Mouse (Mus musculus) neural tube, embryonic 11.5 days (tissue): ENCODE measurements around the gene Pi4k2a. TPM values are rescaled to one million over a fixed set of nuclear protein-coding genes. Genes with fewer than 3 reads are reported as not detected.

Source experiments
- ATAC-seq: fragments of 200-750 bp; cut with Nextera tagmentation; 2 replicates; pipeline ENCODE4 v1.8.0; 2017; ENCODE audit warnings: moderate number of reproducible peaks, mild to moderate bottlenecking, moderate TSS enrichment, moderate library complexity; ENCODE audit not compliant: insufficient read depth, low FRiP score, low TSS enrichment
- DNase-seq: peaks from one replicate; pipeline ENCODE4 v3.0.0-alpha.2; 2015; ENCODE audit warnings: low spot score
- H3K27ac ChIP-seq: fragments of 300-500 bp; sonication (generic); 2 replicates; pipeline ENCODE4 v1.5.1; 2014; ENCODE audit warnings: low read depth, mild to moderate bottlenecking, low read length
- H3K27me3 ChIP-seq: fragments of 300-500 bp; sonication (generic); 2 replicates; pipeline ENCODE4 v1.6.1; 2014; ENCODE audit warnings: mild to moderate bottlenecking, low read length, mixed read lengths; ENCODE audit not compliant: control insufficient read depth, insufficient read depth
- H3K36me3 ChIP-seq: fragments of 300-500 bp; sonication (generic); 2 replicates; pipeline ENCODE4 v1.6.1; 2014; ENCODE audit warnings: mild to moderate bottlenecking, low read length, moderate library complexity, mixed read lengths; ENCODE audit not compliant: control insufficient read depth, insufficient read depth
- H3K4me1 ChIP-seq: fragments of 300-500 bp; sonication (generic); 2 replicates; pipeline ENCODE4 v1.6.1; 2014; ENCODE audit warnings: low read length, mixed read lengths; ENCODE audit not compliant: control insufficient read depth, insufficient read depth
- H3K4me2 ChIP-seq: fragments of 300-500 bp; sonication (generic); 2 replicates; pipeline ENCODE4 v1.6.1; 2014; ENCODE audit warnings: low read depth, mild to moderate bottlenecking, moderate library complexity
- H3K4me3 ChIP-seq: fragments of 300-500 bp; sonication (generic); 2 replicates; pipeline ENCODE4 v1.5.1; 2014; ENCODE audit warnings: low read depth, low read length
- H3K9ac ChIP-seq: fragments of 300-500 bp; sonication (generic); 2 replicates; pipeline ENCODE4 v1.6.1; 2014; ENCODE audit warnings: mild to moderate bottlenecking, low read length
- H3K9me3 ChIP-seq: fragments of 300-500 bp; sonication (generic); 2 replicates; pipeline ENCODE4 v1.6.1; 2016; ENCODE audit warnings: low read length; ENCODE audit not compliant: control insufficient read depth
- WGBS: fragments of 180-500 bp; shearing (Covaris S2); extraction: QIAGEN DNeasy Blood & Tissue Kit; methylation state at CpG from one replicate; pipeline ENCODE4 v1.1.7; 2014; 5-methylcytosine and 5-hydroxymethylcytosine counted together
- polyA plus RNA-seq: library from polyadenylated mRNA; unstranded; fragments of >200 nt; fragmentation: Nextera tagmentation; extraction: Ambion mirVana; gene quantifications from 2 replicates; pipeline ENCODE4 v1.2.1, GENCODE M21; 2014

Gene Pi4k2a
- polyA plus RNA-seq, 1 experiment from 2014 or later = 29.6 TPM

- Histone ChIP-seq H3K27me3 (no peaks in the 10 kb centered on the region), H3K4me1 (peaks cover 10% of the 10 kb centered on the region; the same call in 1 of the 2 replicates), H3K9me3 (no peaks in the 10 kb centered on the region), H3K4me2 (peak overlapping the region; percentile 46), H3K9ac (no peak overlapping the region), H3K36me3 (no peaks in the 10 kb centered on the region), H3K4me3 (peak overlapping the region; percentile 93; the same call in 1 of the 2 replicates), H3K27ac (no peak overlapping the region)
- WGBS = 28% methylated on average over 14 of the region's 14 CpGs
- ATAC-seq (no peak), DNase-seq (peak; percentile 34)
These were observed 1.0 kb upstream of the Pi4k2a start for GRCm38 (mm10) chr19:42089103-42089747.

GRCm38 (mm10) chr19:42090637-42091141 is 419 bp downstream of the Pi4k2a start:
- no peaks in the 10 kb centered on the region for H3K9me3 ChIP-seq
- peak overlapping the region; percentile 80 for H3K27ac ChIP-seq
- WGBS = under 1% methylated on average over 43 of the region's 52 CpGs
- H3K9ac ChIP-seq = peak overlapping the region; percentile 88
- peaks cover 10% of the 10 kb centered on the region; the same call in 1 of the 2 replicates for H3K4me1 ChIP-seq
- no peaks in the 10 kb centered on the region for H3K27me3 ChIP-seq
- DNase-seq = no peak
- no peaks in the 10 kb centered on the region for H3K36me3 ChIP-seq
- ATAC-seq = peak; percentile 76
- peak overlapping the region; percentile 93 for H3K4me3 ChIP-seq
- H3K4me2 ChIP-seq = peak overlapping the region; percentile 86

GRCm38 (mm10) chr19:42099406-42099805 is 9.1 kb downstream of the Pi4k2a start:
- Histone ChIP-seq H3K4me3 (no peak overlapping the region), H3K4me1 (no peaks in the 10 kb centered on the region), H3K27me3 (no peaks in the 10 kb centered on the region), H3K36me3 (0 out of 2 replicates have a peak, but pooled peaks cover 3% of the 10 kb centered on the region), H3K27ac (no peak overlapping the region), H3K9ac (no peak overlapping the region), H3K4me2 (no peak overlapping the region), H3K9me3 (no peaks in the 10 kb centered on the region)
- 87% methylated on average over 3 of the region's 3 CpGs for WGBS
- DNase-seq = no peak
- ATAC-seq = no peak

GRCm38 (mm10) chr19:42104681-42105080 is 14.4 kb downstream of the Pi4k2a start:
- Histone ChIP-seq H3K9me3 (no peaks in the 10 kb centered on the region), H3K36me3 (0 out of 2 replicates have a peak, but pooled peaks cover 3% of the 10 kb centered on the region), H3K27me3 (no peaks in the 10 kb centered on the region), H3K27ac (no peak overlapping the region), H3K4me1 (no peaks in the 10 kb centered on the region), H3K4me2 (no peak overlapping the region), H3K9ac (no peak overlapping the region), H3K4me3 (no peak overlapping the region)
- no peak for DNase-seq
- no peak for ATAC-seq
- 95% methylated on average over 9 of the region's 9 CpGs for WGBS

- H3K27me3 ChIP-seq = no peaks in the 10 kb centered on the region
- H3K27ac ChIP-seq = no peak overlapping the region
- no peak overlapping the region for H3K4me3 ChIP-seq
- H3K9me3 ChIP-seq = no peaks in the 10 kb centered on the region
- no peak overlapping the region for H3K9ac ChIP-seq
- DNase-seq (no peak), ATAC-seq (no peak)
- no peaks in the 10 kb centered on the region for H3K4me1 ChIP-seq
- no peak overlapping the region for H3K4me2 ChIP-seq
- WGBS = 92% methylated on average over 4 of the region's 4 CpGs
- H3K36me3 ChIP-seq = peaks cover 11% of the 10 kb centered on the region
These were observed 25.6 kb downstream of the Pi4k2a start for GRCm38 (mm10) chr19:42115783-42116335.

- no peak for ATAC-seq
- Histone ChIP-seq H3K27ac (no peak overlapping the region), H3K4me3 (no peak overlapping the region), H3K9ac (no peak overlapping the region), H3K27me3 (no peaks in the 10 kb centered on the region), H3K4me2 (no peak overlapping the region), H3K4me1 (no peaks in the 10 kb centered on the region), H3K36me3 (peaks cover 11% of the 10 kb centered on the region), H3K9me3 (no peaks in the 10 kb centered on the region)
- 94% methylated on average over 9 of the region's 9 CpGs for WGBS
- no peak for DNase-seq
These were observed 27.9 kb downstream of the Pi4k2a start for GRCm38 (mm10) chr19:42118142-42118541.

- Histone ChIP-seq H3K4me2 (no peak overlapping the region), H3K4me3 (no peak overlapping the region), H3K9me3 (no peaks in the 10 kb centered on the region), H3K4me1 (no peaks in the 10 kb centered on the region), H3K27me3 (no peaks in the 10 kb centered on the region), H3K9ac (no peak overlapping the region), H3K27ac (no peak overlapping the region), H3K36me3 (peaks cover 11% of the 10 kb centered on the region)
- DNase-seq = no peak
- 96% methylated on average over 5 of the region's 5 CpGs for WGBS
- no peak for ATAC-seq
These were observed 28.3 kb downstream of the Pi4k2a start for GRCm38 (mm10) chr19:42118596-42118995.

GRCm38 (mm10) chr19:42120451-42120850 is 30.2 kb downstream of the Pi4k2a start:
- no peaks in the 10 kb centered on the region for H3K4me1 ChIP-seq
- H3K9ac ChIP-seq = no peak overlapping the region
- H3K36me3 ChIP-seq = peaks cover 10% of the 10 kb centered on the region
- no peak overlapping the region for H3K4me2 ChIP-seq
- H3K4me3 ChIP-seq = no peak overlapping the region
- ATAC-seq (no peak), DNase-seq (no peak)
- 92% methylated on average over 8 of the region's 8 CpGs for WGBS
- no peaks in the 10 kb centered on the region for H3K9me3 ChIP-seq
- no peaks in the 10 kb centered on the region for H3K27me3 ChIP-seq
- H3K27ac ChIP-seq = no peak overlapping the region

GRCm38 (mm10) chr19:42124684-42125083 is 34.4 kb downstream of the Pi4k2a start:
- H3K4me2 ChIP-seq = no peak overlapping the region
- no peak overlapping the region for H3K27ac ChIP-seq
- no peaks in the 10 kb centered on the region for H3K9me3 ChIP-seq
- no peak for DNase-seq
- H3K4me1 ChIP-seq = peaks cover 10% of the 10 kb centered on the region
- 87% methylated on average over 13 of the region's 13 CpGs for WGBS
- no peak for ATAC-seq
- H3K4me3 ChIP-seq = no peak overlapping the region
- no peak overlapping the region for H3K9ac ChIP-seq
- H3K27me3 ChIP-seq = no peaks in the 10 kb centered on the region
- H3K36me3 ChIP-seq = peaks cover 6% of the 10 kb centered on the region
